Mouse (Mus musculus) forebrain, embryonic 14.5 days (tissue): ENCODE data around the gene Pecam1. TPM values are rescaled to one million over a fixed set of nuclear protein-coding genes. Genes with fewer than 3 reads are reported as not detected.
"Not testable (repeated sequence)": the region's sequence is repeated elsewhere in the genome, so short reads cannot be mapped to it uniquely, and the experiment has no call there.

Experiments
- ATAC-seq: fragments of 200-750 bp; cut with Nextera tagmentation; 2 replicates; pipeline ENCODE4 v1.8.0; 2017; ENCODE audit warnings: mild to moderate bottlenecking, moderate library complexity
- DNase-seq: peaks from one replicate; pipeline ENCODE4 v3.0.0-alpha.2; 2015; ENCODE audit warnings: low spot score
- H3K27ac ChIP-seq: fragments of 300-500 bp; sonication (generic); 2 replicates; pipeline ENCODE4 v1.5.1; 2014; ENCODE audit warnings: low read depth, mild to moderate bottlenecking, control low read depth, low read length, moderate library complexity
- H3K27me3 ChIP-seq: fragments of 300-500 bp; sonication (generic); replicated peaks from 2 replicates; pipeline ENCODE4 v1.6.1; 2014; ENCODE audit warnings: low read length, control low read depth, mixed read lengths; ENCODE audit not compliant: control insufficient read depth, insufficient read depth
- H3K36me3 ChIP-seq: fragments of 300-500 bp; sonication (generic); 2 replicates; pipeline ENCODE4 v1.6.1; 2014; ENCODE audit warnings: low read length, control low read depth; ENCODE audit not compliant: control insufficient read depth, insufficient read depth
- H3K4me1 ChIP-seq: fragments of 300-500 bp; sonication (generic); 2 replicates; pipeline ENCODE4 v1.6.1; 2014; ENCODE audit warnings: antibody characterized with exemption, low read length, control low read depth; ENCODE audit not compliant: control insufficient read depth, insufficient read depth
- H3K4me2 ChIP-seq: fragments of 300-500 bp; sonication (generic); 2 replicates; pipeline ENCODE4 v1.6.1; 2014; ENCODE audit warnings: mild to moderate bottlenecking, control low read depth, low read length
- H3K4me3 ChIP-seq: fragments of 300-500 bp; sonication (generic); 2 replicates; pipeline ENCODE4 v1.5.1; 2014; ENCODE audit warnings: low read depth, low read length, control low read depth
- H3K9ac ChIP-seq: fragments of 300-500 bp; sonication (generic); 2 replicates; pipeline ENCODE4 v1.6.1; 2014; ENCODE audit warnings: mild to moderate bottlenecking, low read length, control low read depth, moderate library complexity
- H3K9me3 ChIP-seq: fragments of 300-500 bp; sonication (generic); replicated peaks from 2 replicates; pipeline ENCODE4 v1.6.1; 2016; ENCODE audit warnings: low read length, control low read depth, mixed read lengths; ENCODE audit not compliant: control insufficient read depth
- WGBS: fragments of 180-500 bp; shearing (Covaris S2); extraction: QIAGEN DNeasy Blood & Tissue Kit; methylation state at CpG from one replicate; pipeline ENCODE4 v1.1.7; 2014; 5-methylcytosine and 5-hydroxymethylcytosine counted together
- polyA plus RNA-seq: library from polyadenylated mRNA; unstranded; fragments of >200 nt; fragmentation: Nextera tagmentation; extraction: Ambion mirVana; gene quantifications from 2 replicates; pipeline ENCODE4 v1.2.1, GENCODE M21; 2014

The Pecam1 gene
- polyA plus RNA-seq, 1 experiment from 2014 or later = 16.8 TPM

- Histone ChIP-seq H3K4me3 (no peak overlapping the region), H3K27ac (no peak overlapping the region), H3K36me3 (no peaks in the 10 kb centered on the region), H3K9me3 (no peaks in the 10 kb centered on the region), H3K4me1 (no peaks in the 10 kb centered on the region), H3K9ac (no peak overlapping the region), H3K27me3 (no peaks in the 10 kb centered on the region), H3K4me2 (no peak overlapping the region)
- ATAC-seq = peak; percentile 52; the same call in 1 of the 2 replicates
- WGBS = 21% methylated on average over 6 of the region's 6 CpGs
- peak; percentile 86 for DNase-seq
These were observed 122.7 kb downstream of the Pecam1 start for GRCm38 (mm10) chr11:106627692-106628091.

- Histone ChIP-seq H3K36me3 (no peaks in the 10 kb centered on the region), H3K4me2 (no peak overlapping the region), H3K27ac (no peak overlapping the region), H3K9me3 (no peaks in the 10 kb centered on the region), H3K9ac (no peak overlapping the region), H3K4me3 (no peak overlapping the region), H3K4me1 (no peaks in the 10 kb centered on the region), H3K27me3 (no peaks in the 10 kb centered on the region)
- DNase-seq = no peak
- 59% methylated on average over 3 of the region's 3 CpGs for WGBS
- ATAC-seq = no peak
These were observed 124.9 kb downstream of the Pecam1 start for GRCm38 (mm10) chr11:106625577-106625976.

- Histone ChIP-seq H3K27me3 (no peaks in the 10 kb centered on the region), H3K9ac (no peak overlapping the region), H3K27ac (no peak overlapping the region), H3K36me3 (no peaks in the 10 kb centered on the region), H3K4me1 (no peaks in the 10 kb centered on the region), H3K4me2 (no peak overlapping the region), H3K4me3 (no peak overlapping the region), H3K9me3 (no peaks in the 10 kb centered on the region)
- ATAC-seq (no peak), DNase-seq (no peak)
- WGBS = 78% methylated on average over 2 of the region's 2 CpGs
These were observed 126.8 kb downstream of the Pecam1 start for GRCm38 (mm10) chr11:106623629-106624028.

- H3K9ac ChIP-seq = no peak overlapping the region
- no peak overlapping the region for H3K27ac ChIP-seq
- no peak overlapping the region for H3K4me3 ChIP-seq
- H3K4me2 ChIP-seq = no peak overlapping the region
- H3K9me3 ChIP-seq = no peaks in the 10 kb centered on the region
- DNase-seq = no peak
- H3K36me3 ChIP-seq = no peaks in the 10 kb centered on the region
- no peaks in the 10 kb centered on the region for H3K4me1 ChIP-seq
- H3K27me3 ChIP-seq = no peaks in the 10 kb centered on the region
- 83% methylated on average over 8 of the region's 8 CpGs for WGBS
- no peak for ATAC-seq
These were observed 128.4 kb downstream of the Pecam1 start for GRCm38 (mm10) chr11:106622056-106622455.

GRCm38 (mm10) chr11:106618768-106619167 is 131.7 kb downstream of the Pecam1 start:
- H3K4me2 ChIP-seq, H3K9me3 ChIP-seq, H3K9ac ChIP-seq, H3K27ac ChIP-seq, DNase-seq, H3K4me3 ChIP-seq, H3K36me3 ChIP-seq, ATAC-seq, H3K4me1 ChIP-seq, H3K27me3 ChIP-seq: not testable (repeated sequence)
- WGBS = 94% methylated on average over 3 of the region's 4 CpGs

GRCm38 (mm10) chr11:106617821-106618580 is 132.4 kb downstream of the Pecam1 start:
- Histone ChIP-seq H3K9me3 (no peaks in the 10 kb centered on the region), H3K4me2 (no peak overlapping the region), H3K4me1 (peaks cover 5% of the 10 kb centered on the region; the same call in 1 of the 2 replicates), H3K27me3 (no peaks in the 10 kb centered on the region), H3K9ac (no peak overlapping the region), H3K4me3 (no peak overlapping the region), H3K27ac (no peak overlapping the region), H3K36me3 (no peaks in the 10 kb centered on the region)
- no peak for DNase-seq
- ATAC-seq = no peak
- 84% methylated on average over 13 of the region's 13 CpGs for WGBS

- H3K9ac ChIP-seq = no peak overlapping the region
- no peak overlapping the region for H3K4me3 ChIP-seq
- no peak for ATAC-seq
- 70% methylated on average over 4 of the region's 4 CpGs for WGBS
- peaks cover 11% of the 10 kb centered on the region for H3K4me1 ChIP-seq
- no peak overlapping the region for H3K27ac ChIP-seq
- H3K9me3 ChIP-seq = no peaks in the 10 kb centered on the region
- no peaks in the 10 kb centered on the region for H3K27me3 ChIP-seq
- no peak overlapping the region for H3K4me2 ChIP-seq
- H3K36me3 ChIP-seq = no peaks in the 10 kb centered on the region
- DNase-seq = no peak
These were observed 134.9 kb downstream of the Pecam1 start for GRCm38 (mm10) chr11:106615561-106615960.

GRCm38 (mm10) chr11:106614339-106614645 is 136.1 kb downstream of the Pecam1 start:
- WGBS = 88% methylated on average over 4 of the region's 4 CpGs
- Histone ChIP-seq H3K27me3 (no peaks in the 10 kb centered on the region), H3K9ac (no peak overlapping the region), H3K4me3 (no peak overlapping the region), H3K4me2 (no peak overlapping the region), H3K4me1 (peaks cover 11% of the 10 kb centered on the region), H3K36me3 (no peaks in the 10 kb centered on the region), H3K27ac (no peak overlapping the region), H3K9me3 (no peaks in the 10 kb centered on the region)
- no peak for DNase-seq
- ATAC-seq = no peak

GRCm38 (mm10) chr11:106613638-106614338 is 136.6 kb downstream of the Pecam1 start:
- 59% methylated on average over 15 of the region's 15 CpGs for WGBS
- H3K4me1 ChIP-seq = peaks cover 11% of the 10 kb centered on the region
- H3K36me3 ChIP-seq = no peaks in the 10 kb centered on the region
- H3K27ac ChIP-seq = no peak overlapping the region
- peak overlapping the region; percentile 95 for H3K4me3 ChIP-seq
- H3K9me3 ChIP-seq = no peaks in the 10 kb centered on the region
- no peaks in the 10 kb centered on the region for H3K27me3 ChIP-seq
- no peak; the same call in 1 of the 2 replicates for ATAC-seq
- DNase-seq = no peak
- H3K9ac ChIP-seq = peak overlapping the region; percentile 82; the same call in 1 of the 2 replicates
- H3K4me2 ChIP-seq = peak overlapping the region; percentile 86
